Mouse (Mus musculus) kidney, adult 2 months (tissue): ENCODE results near the gene Slc12a8.

Experiments used
- CTCF ChIP-seq: fragments of 200-500 bp; conservative IDR thresholded peaks from 2 replicates; pipeline ENCODE4 v1.5.1; 2011; ENCODE audit warnings: low read depth, mild to moderate bottlenecking, control low read depth, low read length, moderate library complexity, mixed read lengths; ENCODE audit not compliant: insufficient read depth, insufficient read length
- POLR2A ChIP-seq: fragments of 200-500 bp; IDR thresholded peaks from one replicate; pipeline ENCODE4 v1.6.1; 2011; ENCODE audit warnings: low read depth, low read length, control low read depth

DNA sequence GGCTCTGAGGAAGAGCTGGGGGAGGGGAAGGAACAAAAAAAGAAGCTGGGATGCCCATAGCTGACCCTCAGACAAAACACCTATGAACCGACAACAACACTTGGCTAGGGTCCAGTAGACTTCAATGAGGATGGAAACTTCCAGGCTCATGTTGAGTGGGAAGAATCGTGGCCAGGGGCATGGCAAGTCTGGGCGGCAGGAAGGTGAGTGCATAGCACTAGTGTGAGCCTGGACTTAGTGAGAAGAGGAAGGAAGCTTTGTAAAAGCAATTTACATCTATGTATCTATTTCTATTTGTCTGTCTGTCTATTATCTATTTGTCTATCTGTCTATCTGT is 158.7 kb downstream of the Slc12a8 start:
- TF ChIP-seq POLR2A (no peak), CTCF (no peak)
